Mouse (Mus musculus): ENCODE data around the gene Hesx1.

GRCm38 (mm10) chr14:27005937-27006336, 11.7 kb downstream of the Hesx1 start:
- TF ChIP-seq MAX (IDR thresholded peaks at IDR 0.05), result no peak
- TF ChIP-seq CTCF (IDR thresholded peaks at IDR 0.05; ENCODE audit: control insufficient read depth, insufficient read depth, insufficient read length), result no peak
- no peak for TF ChIP-seq USF1 (IDR thresholded peaks at IDR 0.05; ENCODE audit: low read depth)
- no peak for TF ChIP-seq MYOD1 (IDR thresholded peaks at IDR 0.05; ENCODE audit: control insufficient read depth, insufficient read length, low read depth)
- no peak for TF ChIP-seq FOSL1 (IDR thresholded peaks at IDR 0.05; ENCODE audit: insufficient read depth, low read length, poor library complexity, severe bottlenecking)
- no peak for TF ChIP-seq MYOG (IDR thresholded peaks at IDR 0.05; ENCODE audit: control insufficient read depth, extremely low read depth, insufficient read length)
